Mouse (Mus musculus) brain, embryonic 18.5 days (tissue): Measurements from ENCODE around the gene Zmym3.

Source experiments
- DNase-seq: peaks from one replicate; pipeline ENCODE4 v3.0.0-alpha.2; 2012; ENCODE audit warnings: low read depth, low spot score

Gene Zmym3

DNA sequence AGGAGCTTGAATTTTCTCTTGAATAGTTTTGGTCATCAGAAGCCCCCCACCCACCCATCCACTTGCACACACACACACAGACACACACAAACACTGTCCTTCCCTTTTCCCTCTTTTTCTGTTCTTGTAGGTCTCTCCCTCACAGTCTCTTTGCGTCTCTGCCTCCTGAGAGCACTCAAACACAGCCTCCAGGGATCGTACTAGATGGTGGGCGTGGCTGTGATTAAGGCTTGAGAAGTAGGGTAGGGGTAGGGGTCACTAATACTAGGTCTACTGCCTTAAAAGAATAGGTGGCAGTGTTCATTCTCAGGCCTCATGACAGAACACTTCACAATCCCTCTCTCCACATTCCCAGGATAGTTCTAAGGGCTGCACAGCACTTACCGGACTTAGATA lies at the start of gene Zmym3:
Zmym3 (minus strand) TSS at position 150 of the 396 bp plus-strand sequence.
- no peak for DNase-seq

- no peak for DNase-seq
Observed at GRCm38 (mm10) chrX:101451591-101451990, 30.9 kb upstream of the Zmym3 start.

DNA sequence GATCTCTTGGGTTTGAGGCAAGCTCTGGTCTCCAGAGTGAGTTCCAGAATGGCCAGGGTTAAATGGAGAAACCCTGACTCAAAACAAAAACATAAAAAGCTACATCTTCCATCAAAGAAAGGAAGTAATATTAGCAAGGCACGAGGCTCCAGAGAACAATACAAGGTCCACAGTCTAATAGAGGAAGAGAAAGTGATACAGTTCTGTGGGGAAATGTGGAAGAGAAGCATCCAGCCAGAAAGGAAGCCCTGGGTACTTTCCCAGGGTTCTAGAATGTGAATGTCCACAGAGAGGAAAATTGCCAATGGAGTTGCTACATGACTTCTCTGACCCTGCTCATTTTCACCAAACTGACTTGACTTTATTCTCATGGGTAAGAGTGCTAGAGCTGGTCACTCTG lies 30.5 kb upstream of the Zmym3 start:
- no peak for DNase-seq

GRCm38 (mm10) chrX:101448886-101449475 lies 28.3 kb upstream of the Zmym3 start, which contains the start of gene Itgb1bp2:
TSS of gene Itgb1bp2 (plus strand) at chrX:101449088.
- no peak for DNase-seq

DNA sequence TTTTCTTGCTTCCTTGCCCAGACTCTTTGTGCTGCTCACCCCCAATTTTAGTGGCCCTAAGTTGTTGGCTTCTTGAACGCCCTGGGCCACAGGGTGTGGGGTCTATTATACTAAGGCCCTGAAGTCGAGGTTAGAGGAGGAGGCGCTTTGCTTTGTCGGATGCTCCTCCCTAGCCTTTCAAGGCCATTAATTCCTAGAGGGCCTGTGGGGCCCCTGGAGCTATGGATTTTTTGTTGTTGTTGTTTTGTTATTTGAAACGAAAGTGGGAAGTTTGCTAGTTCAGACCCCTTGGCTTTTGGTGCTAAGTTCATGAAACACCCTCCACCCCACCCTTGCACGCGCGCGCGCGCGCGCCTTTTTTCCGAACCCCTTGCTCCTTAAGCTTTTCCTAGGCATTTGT lies 9.3 kb upstream of the Zmym3 start:
- no peak for DNase-seq

- peak; percentile 97 for DNase-seq
Observed at GRCm38 (mm10) chrX:101429142-101429949, 8.7 kb upstream of the Zmym3 start, which contains the start of gene Nono. TSS of gene Nono (plus strand) at chrX:101429318.

- DNase-seq = no peak
Observed at GRCm38 (mm10) chrX:101428785-101429141, 8.1 kb upstream of the Zmym3 start.

DNA sequence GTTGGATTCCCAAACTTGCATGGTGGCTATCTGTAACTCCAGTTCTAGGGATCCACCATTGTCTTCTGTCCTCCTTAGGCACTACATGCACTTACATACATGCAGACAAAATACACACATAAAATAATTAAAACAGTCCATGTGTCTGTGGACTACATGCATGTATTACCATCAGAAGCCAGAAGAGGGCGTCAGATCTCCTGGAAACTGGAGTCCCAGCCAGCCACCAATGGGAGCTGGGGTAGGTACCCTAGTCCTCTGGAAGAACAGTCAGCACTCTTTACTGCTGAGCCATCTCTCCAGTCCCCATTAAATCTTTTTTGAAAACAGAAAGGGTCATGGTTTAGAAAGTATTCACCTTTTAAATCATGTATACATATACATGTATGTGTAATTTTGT lies 7.1 kb upstream of the Zmym3 start:
- DNase-seq = no peak

DNA sequence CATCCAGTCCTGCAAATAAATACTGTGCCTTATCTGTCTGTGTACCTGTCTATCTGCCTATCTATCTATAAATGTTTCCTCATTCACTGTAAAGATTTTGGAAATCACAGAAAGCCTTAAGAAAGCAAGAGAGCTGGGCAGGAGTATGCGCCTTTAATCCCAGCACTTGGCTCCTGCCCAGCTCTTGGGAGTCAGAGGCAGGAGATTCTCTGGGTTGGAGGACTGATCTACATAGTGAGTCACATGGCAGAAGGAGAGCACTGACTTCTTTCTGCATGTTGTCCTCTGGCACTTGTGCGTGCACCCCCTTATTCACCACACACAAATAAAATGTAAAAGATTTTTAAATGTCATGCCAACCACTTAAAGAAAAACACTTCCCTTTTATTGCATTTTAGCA lies 2.8 kb upstream of the Zmym3 start:
- no peak for DNase-seq

DNA sequence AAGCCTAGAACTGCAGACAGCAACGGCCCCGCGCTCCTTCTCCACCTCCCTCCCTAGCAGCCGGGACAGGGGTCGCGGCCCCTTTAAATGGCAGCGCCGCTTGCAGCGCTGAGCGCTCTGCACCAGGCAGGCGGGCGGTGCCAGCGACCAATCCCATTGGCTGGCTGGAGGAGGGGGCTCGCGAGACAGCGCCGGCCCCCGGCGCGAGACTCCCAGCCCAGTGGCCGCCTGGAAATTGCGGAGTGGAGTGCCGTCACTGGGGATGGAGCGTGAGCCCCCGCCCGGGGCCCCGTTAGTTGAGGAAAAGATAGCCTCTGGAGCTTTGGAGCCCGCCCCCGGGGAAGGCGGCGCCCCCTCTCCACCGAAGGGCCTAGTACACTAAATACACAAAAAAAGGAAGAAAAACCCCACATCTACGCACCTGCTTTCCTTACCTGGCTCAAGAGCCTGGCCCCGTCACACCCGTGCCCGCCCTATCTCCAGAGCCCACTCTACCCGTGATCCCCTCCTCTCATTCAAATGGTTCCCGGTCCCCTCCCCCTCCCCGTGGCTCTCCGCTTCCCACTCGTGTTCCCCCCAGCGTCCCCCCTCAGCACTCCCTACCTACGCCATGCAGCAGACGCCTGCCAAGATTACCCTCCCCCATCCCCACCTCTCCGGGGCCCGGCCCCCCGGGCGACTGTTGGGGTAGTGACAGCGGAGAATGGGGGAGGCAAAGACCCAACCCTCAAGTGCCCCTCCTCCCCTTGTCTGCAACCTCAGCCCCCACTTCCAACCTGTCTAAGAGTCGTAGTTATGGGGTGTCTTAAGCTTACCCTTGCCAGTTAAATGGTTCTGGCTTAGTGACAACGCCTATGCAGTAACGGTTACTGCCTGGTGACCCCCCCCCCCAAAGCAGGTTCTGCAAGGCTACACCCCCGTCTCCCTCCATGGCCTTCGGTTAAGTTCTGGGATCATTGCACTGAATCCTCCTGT lies 637 bp downstream of the Zmym3 start:
- peak; percentile 77 for DNase-seq

GRCm38 (mm10) chrX:101418946-101419724 lies 1.5 kb downstream of the Zmym3 start:
- no peak for DNase-seq

DNA sequence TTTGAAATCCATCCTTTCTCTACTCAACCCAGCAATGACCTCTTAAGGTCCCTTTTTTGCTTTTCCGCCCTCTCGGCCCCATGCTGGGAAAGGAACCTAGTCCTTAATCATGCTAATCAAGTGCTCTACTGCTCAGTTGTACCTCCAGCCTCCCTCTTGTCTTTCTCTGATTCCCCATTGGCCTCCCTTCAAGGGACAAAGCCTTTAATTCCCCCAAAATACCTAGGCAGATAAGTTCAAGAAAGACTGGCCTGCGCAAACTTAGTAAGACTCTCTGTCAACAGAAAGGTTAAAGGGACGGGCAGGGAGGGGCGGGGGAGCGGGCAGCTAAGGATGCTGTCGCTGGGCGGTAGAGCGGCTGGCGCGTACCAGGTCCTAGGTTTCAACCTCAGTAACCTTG lies 24.2 kb downstream of the Zmym3 start:
- no peak for DNase-seq

GRCm38 (mm10) chrX:101394341-101394740 lies 26.3 kb downstream of the Zmym3 start:
- DNase-seq = no peak

DNA sequence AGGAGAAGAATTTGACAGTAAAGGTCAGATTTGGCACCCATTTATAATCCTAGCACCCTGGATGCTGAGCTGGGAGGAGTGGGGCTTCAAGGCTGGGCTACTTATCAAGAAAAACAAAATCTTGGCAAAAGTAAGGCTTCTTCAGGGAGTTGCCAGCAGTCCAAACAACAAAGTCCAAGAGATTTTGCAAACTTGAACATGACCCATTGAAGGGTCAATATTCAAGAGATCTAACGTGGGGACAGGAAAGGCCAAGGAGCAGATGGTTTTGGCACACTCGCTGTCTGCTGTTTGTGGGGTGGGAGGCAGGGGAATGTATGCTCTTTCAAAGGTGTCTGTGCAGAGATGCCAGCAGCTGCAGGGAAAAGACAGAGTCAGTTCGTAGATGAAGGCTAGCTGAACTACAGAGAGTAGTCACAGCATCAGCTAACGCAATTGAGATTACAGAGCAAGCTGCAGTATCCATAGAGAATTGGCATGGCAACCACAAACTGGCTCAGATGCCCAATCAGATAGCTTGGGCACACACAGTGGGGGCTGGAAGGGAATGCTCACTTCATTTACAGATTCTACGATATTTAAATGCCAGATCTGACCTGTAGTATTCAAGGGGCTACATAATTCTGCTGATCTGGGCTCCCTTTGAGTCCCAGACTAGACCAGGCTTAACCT lies 31.6 kb downstream of the Zmym3 start:
- DNase-seq = peak; percentile 18

GRCm38 (mm10) chrX:101386222-101386621 lies 34.4 kb downstream of the Zmym3 start:
- no peak for DNase-seq

GRCm38 (mm10) chrX:101384439-101385137 lies 36.1 kb downstream of the Zmym3 start:
- DNase-seq = no peak

DNA sequence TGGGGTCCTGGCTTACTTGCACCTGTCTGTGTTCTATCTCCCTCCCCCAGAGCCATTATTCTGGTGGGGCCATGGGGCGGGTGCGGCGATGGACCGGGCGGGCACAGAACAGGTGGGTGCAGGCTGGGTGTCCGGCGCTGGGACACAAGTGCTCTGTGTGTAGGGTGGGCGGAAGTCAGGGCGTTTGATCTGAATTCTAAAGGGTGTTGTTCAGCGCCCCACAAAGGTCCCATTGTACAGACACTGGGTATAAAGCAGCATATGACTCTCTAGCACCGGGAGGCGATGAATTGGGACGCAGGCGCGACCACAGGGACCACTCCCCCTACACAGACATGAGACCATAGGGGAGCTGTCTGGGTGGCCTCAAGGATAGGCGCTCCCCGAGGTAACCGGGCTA lies 37.2 kb downstream of the Zmym3 start:
- DNase-seq = no peak

DNA sequence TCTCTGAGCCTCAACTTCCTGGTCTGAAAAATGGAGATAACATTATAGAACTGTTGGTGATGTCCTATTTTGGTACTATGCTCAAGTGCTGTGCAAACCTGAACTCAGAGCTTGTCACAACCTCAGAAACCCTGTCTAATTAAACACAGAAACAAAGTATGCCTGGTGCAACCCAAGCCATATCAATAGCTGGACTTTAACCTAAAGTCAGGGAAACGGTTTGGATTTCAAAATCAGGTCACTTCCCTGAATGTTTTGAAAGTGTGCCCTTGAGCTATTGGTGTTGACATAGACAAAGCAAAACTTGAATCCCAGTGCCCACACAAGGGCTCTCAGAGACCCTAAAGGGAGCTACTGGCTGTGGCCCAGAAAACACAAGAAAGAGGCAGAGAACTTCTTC lies 40.9 kb downstream of the Zmym3 start:
- DNase-seq = no peak

DNA sequence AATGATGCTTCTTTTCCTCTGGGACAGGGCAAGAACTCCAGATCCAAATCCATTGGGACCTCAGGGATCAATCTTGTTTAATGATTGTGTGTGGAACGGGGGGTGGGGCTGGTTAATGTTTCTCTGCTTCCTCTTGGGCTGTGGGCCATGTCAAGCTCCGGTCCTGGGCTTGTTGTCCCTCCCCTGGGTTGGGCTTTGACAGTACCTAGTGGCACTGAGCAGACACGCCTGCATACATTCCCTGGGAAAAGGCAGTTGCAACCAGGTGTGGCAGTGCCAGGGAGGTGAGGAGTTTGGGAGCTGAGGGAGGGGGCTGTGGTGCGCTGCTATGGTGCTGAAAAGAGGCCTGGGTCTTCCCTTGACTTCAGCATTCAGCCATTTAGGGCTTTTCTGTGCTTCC lies 43.6 kb downstream of the Zmym3 start:
- no peak for DNase-seq
